Mouse (Mus musculus) heart, postnatal 0 days (tissue): ENCODE results near the gene Il34. TPM values are rescaled to one million over a fixed set of nuclear protein-coding genes. Genes with fewer than 3 reads are reported as not detected.

ENCODE experiments used
- ATAC-seq: fragments of 200-750 bp; cut with Nextera tagmentation; 2 replicates; pipeline ENCODE4 v1.8.0; 2017; ENCODE audit warnings: low read depth, moderate number of reproducible peaks, moderate library complexity; ENCODE audit not compliant: insufficient read depth
- DNase-seq: peaks from one replicate; pipeline ENCODE4 v3.0.0-alpha.2; 2016; ENCODE audit warnings: low spot score
- H3K27ac ChIP-seq: fragments of 300-500 bp; sonication (generic); 2 replicates; pipeline ENCODE4 v1.5.1; 2014; ENCODE audit warnings: low read depth, mild to moderate bottlenecking
- H3K27me3 ChIP-seq: fragments of 300-500 bp; sonication (generic); 2 replicates; pipeline ENCODE4 v1.6.1; 2014; ENCODE audit warnings: low read length, mixed read lengths; ENCODE audit not compliant: control insufficient read depth, insufficient read depth
- H3K36me3 ChIP-seq: fragments of 300-500 bp; sonication (generic); replicated peaks from 2 replicates; pipeline ENCODE4 v1.6.1; 2014; ENCODE audit warnings: low read length, mixed read lengths; ENCODE audit not compliant: control insufficient read depth, insufficient read depth
- H3K4me1 ChIP-seq: fragments of 300-500 bp; sonication (generic); 2 replicates; pipeline ENCODE4 v1.6.1; 2014; ENCODE audit warnings: antibody characterized with exemption; ENCODE audit not compliant: control insufficient read depth, insufficient read depth
- H3K4me2 ChIP-seq: fragments of 300-500 bp; sonication (generic); 2 replicates; pipeline ENCODE4 v1.6.1; 2014; ENCODE audit warnings: low read depth, mild to moderate bottlenecking, low read length, moderate library complexity
- H3K4me3 ChIP-seq: fragments of 300-500 bp; sonication (generic); 2 replicates; pipeline ENCODE4 v1.5.1; 2014; ENCODE audit warnings: low read depth, low read length
- H3K9ac ChIP-seq: fragments of 300-500 bp; sonication (generic); replicated peaks from 2 replicates; pipeline ENCODE4 v1.6.1; 2014; ENCODE audit warnings: low read depth, low read length, mixed read lengths
- H3K9me3 ChIP-seq: fragments of 300-500 bp; sonication (generic); replicated peaks from 2 replicates; pipeline ENCODE4 v1.6.1; 2016; ENCODE audit warnings: low read length; ENCODE audit not compliant: control insufficient read depth
- CTCF ChIP-seq: IDR thresholded peaks from 2 replicates; pipeline ENCODE4 v1.5.1; 2016; ENCODE audit warnings: antibody characterized with exemption, control low read depth, low read depth
- EP300 ChIP-seq: IDR thresholded peaks from 2 replicates; pipeline ENCODE4 v1.6.1; 2016; ENCODE audit warnings: antibody characterized with exemption, low read depth
- WGBS: fragments of 180-500 bp; shearing (Covaris S2); extraction: QIAGEN DNeasy Blood & Tissue Kit; methylation state at CpG from one replicate; pipeline ENCODE4 v1.1.7; 2014; 5-methylcytosine and 5-hydroxymethylcytosine counted together
- polyA plus RNA-seq: library from polyadenylated mRNA; unstranded; fragments of >200 nt; fragmentation: Nextera tagmentation; extraction: Ambion mirVana; gene quantifications from 2 replicates; pipeline ENCODE4 v1.2.1, GENCODE M21; 2015
- total RNA-seq: library from RNA; depleted of rRNA; stranded (reverse); fragments of >200 nt; gene quantifications from 2 replicates; pipeline ENCODE4 v1.2.3, GENCODE M21; 2014; ENCODE audit warnings: low replicate concordance

Il34 gene
- total and polyA plus RNA-seq, 2 experiments from 2014 or later, result 1.4 to 3.2 TPM

DNA sequence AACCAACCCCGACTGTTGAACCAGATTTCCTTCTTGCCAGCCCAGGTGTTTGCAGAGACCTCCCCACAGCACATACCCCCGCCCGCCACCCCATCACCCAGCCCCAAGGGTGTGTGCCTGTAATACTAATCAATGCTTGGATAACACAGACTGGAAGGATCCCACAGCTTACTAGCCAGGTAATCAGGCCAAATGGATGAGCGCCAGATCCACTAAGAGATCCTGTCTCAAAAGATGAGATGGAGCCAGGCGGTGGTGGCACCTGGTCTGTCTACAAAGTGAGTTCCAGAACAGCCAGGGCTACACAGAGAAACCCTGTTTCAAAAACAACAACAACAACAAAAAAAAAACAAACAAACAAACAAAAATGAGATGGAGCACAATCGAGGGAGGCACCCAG, 38.5 kb downstream of the Il34 start:
- Histone ChIP-seq H3K27me3 (no peaks in the 10 kb centered on the region), H3K9ac (no peak overlapping the region), H3K4me3 (no peak overlapping the region), H3K27ac (no peak overlapping the region), H3K36me3 (no peaks in the 10 kb centered on the region), H3K4me2 (no peak overlapping the region), H3K4me1 (no peaks in the 10 kb centered on the region), H3K9me3 (no peaks in the 10 kb centered on the region)
- ATAC-seq (no peak), DNase-seq (no peak)
- WGBS, result 84% methylated on average over 6 of the region's 6 CpGs
- TF ChIP-seq EP300 (no peak), CTCF (no peak)

DNA sequence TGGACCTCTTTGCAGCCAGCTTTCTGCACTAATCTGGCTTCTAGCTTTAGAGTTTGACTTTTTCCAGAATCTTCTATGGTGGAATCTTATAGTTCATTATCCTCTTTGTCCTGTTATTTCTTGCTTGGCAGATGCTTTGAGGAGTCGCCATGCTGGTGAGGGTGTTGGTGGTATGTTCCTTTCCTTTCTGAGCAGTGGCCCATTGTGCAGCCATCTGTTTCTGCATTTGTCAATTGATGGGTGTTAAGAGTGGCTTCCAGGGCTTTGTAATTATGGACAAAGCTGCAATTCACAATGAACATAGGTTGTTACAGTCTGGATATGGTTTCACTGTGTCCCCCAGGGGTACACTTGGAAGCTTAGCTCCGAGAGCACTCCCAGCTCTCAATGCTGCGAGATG, 41.1 kb downstream of the Il34 start:
- Histone ChIP-seq H3K4me1 (peaks cover 8% of the 10 kb centered on the region; the same call in 1 of the 2 replicates), H3K9me3 (no peaks in the 10 kb centered on the region), H3K4me3 (no peak overlapping the region), H3K27ac (no peak overlapping the region), H3K36me3 (no peaks in the 10 kb centered on the region), H3K4me2 (no peak overlapping the region), H3K9ac (no peak overlapping the region), H3K27me3 (no peaks in the 10 kb centered on the region)
- 83% methylated on average over 3 of the region's 3 CpGs for WGBS
- no peak for TF ChIP-seq CTCF
- no peak for TF ChIP-seq EP300
- no peak for DNase-seq
- no peak for ATAC-seq

DNA sequence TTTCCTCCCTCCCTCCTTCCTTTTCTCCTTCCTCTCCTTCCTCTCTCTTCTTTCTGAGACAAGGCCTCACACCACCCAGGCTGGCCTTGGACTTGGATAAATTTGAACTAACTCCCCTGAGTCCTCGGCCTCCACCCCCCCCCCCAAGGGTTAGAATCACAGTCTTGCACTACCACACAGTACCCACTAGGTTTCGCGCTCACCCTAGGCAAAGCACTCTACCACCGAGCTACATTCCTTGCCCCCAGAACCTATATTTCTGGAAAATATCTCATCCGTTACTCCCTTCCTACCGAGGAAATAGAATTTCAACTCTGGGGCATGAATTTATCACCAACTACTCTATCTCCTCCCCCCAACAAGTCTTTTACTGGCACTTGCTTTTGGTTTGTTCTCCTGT, 43.7 kb downstream of the Il34 start:
- no peak overlapping the region for H3K27ac ChIP-seq
- H3K4me3 ChIP-seq, result no peak overlapping the region
- peak; percentile 52 for ATAC-seq
- peak; percentile 41 for DNase-seq
- peak; percentile 49 for TF ChIP-seq CTCF
- no peak for TF ChIP-seq EP300
- no peaks in the 10 kb centered on the region for H3K36me3 ChIP-seq
- 33% methylated on average over 6 of the region's 6 CpGs for WGBS
- H3K9me3 ChIP-seq, result no peaks in the 10 kb centered on the region
- H3K9ac ChIP-seq, result no peak overlapping the region
- H3K27me3 ChIP-seq, result no peaks in the 10 kb centered on the region
- H3K4me1 ChIP-seq, result peaks cover 8% of the 10 kb centered on the region; the same call in 1 of the 2 replicates
- H3K4me2 ChIP-seq, result no peak overlapping the region

DNA sequence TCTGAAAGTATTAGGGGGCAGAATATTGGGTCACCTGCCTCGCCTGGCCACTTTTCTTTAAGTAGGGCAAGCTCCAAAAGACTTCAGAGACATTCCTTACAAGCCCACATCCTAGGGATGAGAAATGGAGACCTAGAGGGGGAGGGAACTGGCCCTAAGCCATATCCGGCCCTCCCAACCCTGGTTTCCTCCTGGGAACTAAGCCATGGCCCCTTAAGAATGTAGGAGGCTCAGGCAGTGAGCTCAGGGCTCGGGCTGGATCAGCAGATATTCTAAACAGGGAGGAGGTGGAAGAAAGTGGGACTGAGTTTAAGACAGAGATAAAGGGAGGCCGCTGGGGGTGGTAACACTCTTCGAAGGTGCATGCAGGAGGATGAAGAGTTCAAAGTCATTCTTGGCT, 44.5 kb downstream of the Il34 start:
- Histone ChIP-seq H3K27me3 (no peaks in the 10 kb centered on the region), H3K9ac (no peak overlapping the region), H3K36me3 (no peaks in the 10 kb centered on the region), H3K9me3 (no peaks in the 10 kb centered on the region), H3K4me1 (peaks cover 8% of the 10 kb centered on the region; the same call in 1 of the 2 replicates), H3K27ac (peak overlapping the region; percentile 67), H3K4me3 (no peak overlapping the region), H3K4me2 (no peak overlapping the region)
- peak; percentile 71 for ATAC-seq
- WGBS, result 32% methylated on average over 5 of the region's 5 CpGs
- TF ChIP-seq CTCF, result no peak
- TF ChIP-seq EP300, result no peak
- DNase-seq, result peak; percentile 49

DNA sequence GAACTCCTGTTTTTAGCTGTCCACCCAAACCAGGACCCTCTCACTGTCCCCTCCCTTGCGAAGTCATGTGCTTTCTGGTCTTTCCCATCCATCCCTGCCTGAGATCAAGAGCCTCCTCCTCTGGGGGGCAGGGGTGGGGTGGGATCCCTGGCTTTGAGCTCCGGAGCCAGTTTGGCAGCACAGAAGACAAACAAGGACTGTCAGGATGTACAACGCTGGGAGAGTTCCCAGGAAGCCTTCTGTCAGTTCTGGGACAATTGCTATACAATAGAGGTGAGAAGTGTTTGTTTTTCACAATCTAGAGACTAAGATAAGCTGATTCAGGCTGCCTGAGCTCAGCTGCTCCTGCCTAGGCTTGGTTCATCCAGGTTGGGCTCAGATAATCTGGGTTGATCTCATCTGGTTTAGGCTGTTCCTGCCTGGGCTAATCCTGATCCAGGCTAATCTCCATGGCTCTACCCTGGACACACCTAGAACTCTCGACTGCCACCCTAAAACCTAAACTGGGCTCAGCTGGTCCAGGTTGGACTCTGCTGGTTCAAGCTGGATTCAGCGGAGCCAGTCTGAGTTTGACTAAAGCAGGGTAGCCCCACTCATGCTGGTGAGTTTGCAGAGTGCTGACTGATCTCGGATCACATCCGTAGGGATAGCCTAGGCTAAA, 45.3 kb downstream of the Il34 start:
- H3K9ac ChIP-seq, result no peak overlapping the region
- ATAC-seq (peak; percentile 42; the same call in 1 of the 2 replicates), DNase-seq (peak; percentile 35)
- H3K4me3 ChIP-seq, result no peak overlapping the region
- no peaks in the 10 kb centered on the region for H3K27me3 ChIP-seq
- H3K36me3 ChIP-seq, result no peaks in the 10 kb centered on the region
- H3K9me3 ChIP-seq, result no peaks in the 10 kb centered on the region
- no peak overlapping the region for H3K4me2 ChIP-seq
- no peak for TF ChIP-seq CTCF
- TF ChIP-seq EP300, result no peak
- 57% methylated on average over 7 of the region's 7 CpGs for WGBS
- H3K27ac ChIP-seq, result peak overlapping the region; percentile 67
- peaks cover 8% of the 10 kb centered on the region; the same call in 1 of the 2 replicates for H3K4me1 ChIP-seq

DNA sequence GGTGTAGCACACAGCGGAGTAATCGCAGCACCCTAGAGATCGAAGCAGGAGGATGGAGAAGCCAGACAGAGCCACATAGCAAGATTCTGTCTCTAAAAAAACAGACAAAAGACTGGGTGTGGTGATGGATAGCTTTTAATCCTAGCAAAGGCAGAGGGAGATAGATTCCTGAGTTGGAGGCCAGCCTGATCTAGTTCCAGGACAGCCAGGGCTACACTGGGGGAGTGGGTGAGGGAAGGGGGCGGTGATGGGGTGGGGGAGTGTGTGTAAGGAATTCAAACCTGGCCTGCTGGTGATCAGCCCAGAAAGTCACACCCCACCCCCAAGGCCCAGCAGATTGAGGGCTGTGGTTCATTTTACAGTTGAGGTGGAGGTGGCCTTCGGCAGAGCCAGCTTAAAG, 49.5 kb downstream of the Il34 start:
- no peak for DNase-seq

More for the DNA sequence above, 49.5 kb downstream of the Il34 start:
- no peak overlapping the region for H3K27ac ChIP-seq
- 68% methylated on average over 5 of the region's 5 CpGs for WGBS
- H3K4me3 ChIP-seq, result no peak overlapping the region
- no peaks in the 10 kb centered on the region for H3K36me3 ChIP-seq
- H3K4me1 ChIP-seq, result 0 out of 2 replicates have a peak, but pooled peaks cover under 1% of the 10 kb centered on the region
- H3K27me3 ChIP-seq, result no peaks in the 10 kb centered on the region
- TF ChIP-seq EP300 (no peak), CTCF (no peak)
- H3K9me3 ChIP-seq, result no peaks in the 10 kb centered on the region
- ATAC-seq, result no peak
- no peak overlapping the region for H3K9ac ChIP-seq
- H3K4me2 ChIP-seq, result no peak overlapping the region
